Mouse (Mus musculus): ENCODE data around the gene Il13ra1. TPM values are rescaled to one million over a fixed set of nuclear protein-coding genes. Genes with fewer than 3 reads are reported as not detected.

Il13ra1 gene
- polyA plus RNA-seq (2015; fragmentation: Nextera tagmentation; extraction: Ambion mirVana): 22.0 and 24.9 TPM in 2 replicates

- peak; percentile 92 for ATAC-seq
- Histone ChIP-seq H3K9me3 (no peaks in the 10 kb centered on the region), H3K27me3 (replicated peaks) (no peaks in the 10 kb centered on the region), H3K4me1 (replicated peaks) (no peaks in the 10 kb centered on the region), H3K4me3 (replicated peaks) (peak within 1 kb of the TSS; percentile 51), H3K4me2 (replicated peaks) (peak within 1 kb of the TSS; percentile 72), H3K27ac (no peak within 1 kb of the TSS), H3K36me3 (no peaks in the 10 kb centered on the region), H3K9ac (peak within 1 kb of the TSS; percentile 60)
- 13% methylated on average over 51 of the region's 51 CpGs for WGBS
These were observed at the start of gene Il13ra1 for GRCm38 (mm10) chrX:36111622-36112421. Gene Il13ra1, plus strand, starts transcription at chrX:36112110.

DNA sequence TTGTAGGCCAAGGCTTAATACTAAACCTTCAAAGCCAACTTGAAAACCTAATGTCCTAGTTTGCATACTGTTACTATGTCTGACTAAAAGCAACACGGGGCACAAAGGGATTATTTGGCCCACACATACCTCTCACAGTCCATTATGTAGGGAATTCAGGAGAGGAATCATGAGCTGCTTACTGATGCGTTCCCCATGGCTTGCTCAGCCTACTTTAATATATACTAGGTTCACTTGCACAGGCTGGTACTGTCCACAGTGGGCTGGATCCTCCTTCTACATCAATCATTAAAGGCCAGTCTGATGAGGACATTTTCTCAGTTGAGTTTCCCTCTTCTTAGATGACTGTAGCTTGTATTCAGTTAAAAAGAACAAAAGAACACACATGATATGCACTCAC is 37.9 kb upstream of the Il13ra1 start:
- Histone ChIP-seq H3K4me1 (replicated peaks) (no peaks in the 10 kb centered on the region), H3K4me3 (replicated peaks) (no peak overlapping the region), H3K9me3 (no peaks in the 10 kb centered on the region), H3K27me3 (replicated peaks) (no peaks in the 10 kb centered on the region), H3K27ac (no peak overlapping the region), H3K4me2 (replicated peaks) (no peak overlapping the region), H3K36me3 (no peaks in the 10 kb centered on the region), H3K9ac (no peak overlapping the region)
- no peak for ATAC-seq
- 81% methylated on average over 2 of the region's 2 CpGs for whole genome bisulfite sequencing

DNA sequence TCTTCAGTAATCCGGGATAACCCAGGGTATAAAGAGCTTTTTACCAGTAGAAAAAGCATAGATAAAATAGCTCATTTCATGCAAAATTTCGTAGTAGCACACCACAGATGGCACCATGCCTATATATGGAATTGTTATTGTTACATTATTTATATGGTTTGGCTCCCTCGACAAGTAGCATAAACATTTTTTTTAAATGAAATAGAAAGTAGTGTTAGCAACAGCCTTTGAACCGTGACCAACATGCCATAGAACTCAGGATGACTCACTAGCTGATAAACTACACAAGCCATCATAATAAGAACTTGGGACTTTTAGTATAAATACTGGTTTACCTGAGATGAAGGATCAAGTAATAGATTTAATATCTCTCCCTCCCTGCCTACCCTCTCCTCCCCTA is 34.7 kb upstream of the Il13ra1 start:
- WGBS: 47% methylated on average over 4 of the region's 4 CpGs
- Histone ChIP-seq H3K4me2 (replicated peaks) (no peak overlapping the region), H3K4me3 (replicated peaks) (no peak overlapping the region), H3K9ac (no peak overlapping the region), H3K27me3 (replicated peaks) (no peaks in the 10 kb centered on the region), H3K4me1 (replicated peaks) (no peaks in the 10 kb centered on the region), H3K27ac (no peak overlapping the region), H3K9me3 (no peaks in the 10 kb centered on the region), H3K36me3 (no peaks in the 10 kb centered on the region)
- 0 out of 2 replicates have a peak, but pooled peaks have one; percentile 20 for ATAC-seq

GRCm38 (mm10) chrX:36082917-36083316 is 29.0 kb upstream of the Il13ra1 start:
- no peak overlapping the region for H3K4me2 ChIP-seq (replicated peaks)
- no peaks in the 10 kb centered on the region for H3K4me1 ChIP-seq (replicated peaks)
- no peaks in the 10 kb centered on the region for H3K27me3 ChIP-seq (replicated peaks)
- ATAC-seq: no peak
- H3K9ac ChIP-seq: no peak overlapping the region
- no peaks in the 10 kb centered on the region for H3K9me3 ChIP-seq
- H3K27ac ChIP-seq: no peak overlapping the region
- no peaks in the 10 kb centered on the region for H3K36me3 ChIP-seq
- WGBS: 77% methylated on average over 1 of the region's 1 CpGs
- H3K4me3 ChIP-seq (replicated peaks): no peak overlapping the region

DNA sequence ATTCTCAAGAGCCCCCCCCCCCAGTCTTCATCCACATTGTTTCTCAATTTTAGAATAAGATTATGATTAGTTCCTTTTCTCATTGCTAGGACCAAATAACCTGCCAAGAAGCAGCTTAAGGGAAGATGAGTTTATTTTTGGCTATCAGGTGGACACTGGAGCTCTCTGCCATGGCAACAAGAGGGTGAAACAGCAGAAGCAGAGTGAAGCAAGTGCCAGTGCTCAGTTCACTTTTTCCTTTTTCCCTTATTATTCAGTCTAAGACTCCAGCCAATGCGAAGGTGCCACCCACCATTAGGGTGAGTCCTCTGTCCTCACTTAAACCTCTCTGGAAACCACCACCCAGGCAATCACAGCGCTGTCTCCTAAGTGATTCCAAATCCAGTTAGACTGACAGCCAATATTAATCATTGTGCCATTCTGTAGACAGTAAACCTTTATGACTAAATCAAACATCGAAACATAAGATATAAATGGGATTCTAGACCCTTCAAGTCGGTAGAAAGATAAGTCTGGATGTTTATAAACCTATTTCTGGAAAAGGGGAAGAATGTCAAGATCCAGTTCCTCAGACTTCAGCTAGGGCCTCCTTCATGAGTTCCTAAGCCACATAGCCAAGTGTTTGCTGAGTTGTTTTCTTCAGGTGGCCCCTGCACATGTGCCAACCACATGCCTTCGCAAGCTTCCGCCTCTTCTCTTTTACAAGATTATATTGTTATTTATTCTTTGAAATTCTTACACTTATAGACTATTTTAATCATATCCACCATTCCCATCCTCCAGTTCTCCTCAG is 23.2 kb upstream of the Il13ra1 start:
- H3K4me2 ChIP-seq (replicated peaks): no peak overlapping the region
- no peak overlapping the region for H3K27ac ChIP-seq
- H3K27me3 ChIP-seq (replicated peaks): no peaks in the 10 kb centered on the region
- no peaks in the 10 kb centered on the region for H3K36me3 ChIP-seq
- H3K9ac ChIP-seq: no peak overlapping the region
- no peak for ATAC-seq
- 87% methylated on average over 6 of the region's 6 CpGs for WGBS
- H3K4me3 ChIP-seq (replicated peaks): no peak overlapping the region
- no peaks in the 10 kb centered on the region for H3K9me3 ChIP-seq
- no peaks in the 10 kb centered on the region for H3K4me1 ChIP-seq (replicated peaks)

- H3K4me2 ChIP-seq (replicated peaks): no peak overlapping the region
- H3K27ac ChIP-seq: no peak overlapping the region
- no peaks in the 10 kb centered on the region for H3K4me1 ChIP-seq (replicated peaks)
- no peak for ATAC-seq
- no peaks in the 10 kb centered on the region for H3K9me3 ChIP-seq
- H3K27me3 ChIP-seq (replicated peaks): no peaks in the 10 kb centered on the region
- H3K9ac ChIP-seq: no peak overlapping the region
- no peak overlapping the region for H3K4me3 ChIP-seq (replicated peaks)
- WGBS: 83% methylated on average over 1 of the region's 1 CpGs
- H3K36me3 ChIP-seq: no peaks in the 10 kb centered on the region
These were observed 11.0 kb upstream of the Il13ra1 start for GRCm38 (mm10) chrX:36100883-36101282.

DNA sequence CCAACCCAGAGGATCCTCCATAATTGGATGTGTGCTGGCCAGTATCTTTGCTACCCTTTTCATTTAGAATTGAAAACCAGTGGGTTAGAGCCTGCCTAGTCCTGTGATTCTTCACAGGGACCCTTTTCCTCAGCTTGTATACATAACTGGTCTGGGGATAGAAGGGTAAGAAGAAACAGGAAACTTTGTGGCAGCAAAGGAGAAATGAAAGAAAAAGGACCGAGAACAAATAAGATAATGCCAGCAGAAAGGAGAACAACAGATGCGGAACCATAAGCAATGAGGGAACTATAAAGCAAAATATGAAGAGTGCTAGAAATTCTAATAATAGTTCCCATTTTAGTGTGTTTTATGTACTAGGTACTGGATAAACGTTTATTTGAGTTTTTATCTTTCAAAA is 10.6 kb upstream of the Il13ra1 start:
- ATAC-seq: no peak
- Histone ChIP-seq H3K36me3 (no peaks in the 10 kb centered on the region), H3K9ac (no peak overlapping the region), H3K4me1 (replicated peaks) (no peaks in the 10 kb centered on the region), H3K4me2 (replicated peaks) (no peak overlapping the region), H3K4me3 (replicated peaks) (no peak overlapping the region), H3K27ac (no peak overlapping the region), H3K27me3 (replicated peaks) (no peaks in the 10 kb centered on the region), H3K9me3 (no peaks in the 10 kb centered on the region)
- WGBS: 73% methylated on average over 3 of the region's 3 CpGs

DNA sequence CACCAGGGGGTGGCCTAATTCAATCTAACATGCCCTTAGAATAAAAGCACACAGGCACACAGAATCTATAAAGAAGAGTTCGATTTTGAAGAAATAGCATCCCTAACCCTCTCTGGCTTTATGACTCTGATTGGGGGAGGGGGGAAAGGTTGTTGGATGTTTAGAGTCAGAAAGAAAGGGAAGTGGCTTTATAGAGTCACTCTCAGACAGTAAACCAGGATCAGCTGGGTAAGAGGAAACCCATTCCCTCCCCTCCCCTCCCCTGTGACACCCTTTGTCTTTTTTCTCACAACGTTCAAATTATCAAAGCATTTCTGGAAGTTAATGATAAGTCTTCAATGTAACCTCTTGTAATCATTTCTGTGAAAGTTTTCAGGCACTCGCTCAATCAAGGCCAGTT is 3.3 kb upstream of the Il13ra1 start:
- H3K9me3 ChIP-seq: no peaks in the 10 kb centered on the region
- ATAC-seq: no peak
- no peak overlapping the region for H3K4me3 ChIP-seq (replicated peaks)
- H3K4me1 ChIP-seq (replicated peaks): no peaks in the 10 kb centered on the region
- H3K27ac ChIP-seq: no peak overlapping the region
- H3K27me3 ChIP-seq (replicated peaks): no peaks in the 10 kb centered on the region
- 42% methylated on average over 3 of the region's 3 CpGs for WGBS
- no peaks in the 10 kb centered on the region for H3K36me3 ChIP-seq
- no peak overlapping the region for H3K9ac ChIP-seq
- H3K4me2 ChIP-seq (replicated peaks): no peak overlapping the region

- Histone ChIP-seq H3K36me3 (no peaks in the 10 kb centered on the region), H3K9me3 (no peaks in the 10 kb centered on the region), H3K27me3 (replicated peaks) (no peaks in the 10 kb centered on the region), H3K9ac (peak overlapping the region; percentile 60), H3K27ac (no peak overlapping the region), H3K4me3 (replicated peaks) (peak overlapping the region; percentile 51), H3K4me2 (replicated peaks) (peak overlapping the region; percentile 72), H3K4me1 (replicated peaks) (no peaks in the 10 kb centered on the region)
- WGBS: 19% methylated on average over 9 of the region's 9 CpGs
- peak; percentile 19; the same call in 1 of the 2 replicates for ATAC-seq
These were observed 476 bp downstream of the Il13ra1 start for GRCm38 (mm10) chrX:36112422-36112750.

DNA sequence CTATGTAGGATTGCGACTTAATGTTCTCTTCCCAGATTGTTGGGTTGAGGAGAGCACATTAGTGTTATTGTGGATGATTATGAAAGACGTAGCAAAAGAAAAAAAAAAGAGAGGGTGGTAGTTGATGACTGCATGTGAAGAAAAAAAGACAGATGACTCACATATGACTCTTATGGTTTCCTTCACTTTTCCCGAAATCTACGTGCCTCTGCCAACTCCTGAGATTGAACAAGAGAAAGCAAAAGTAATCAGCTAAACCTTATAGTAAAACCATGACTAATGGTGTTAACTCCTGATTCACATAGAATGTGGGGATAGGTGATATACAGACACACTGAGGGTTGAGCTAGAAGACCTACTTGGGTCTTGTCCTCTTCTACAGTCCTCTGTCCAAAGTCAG is 3.3 kb downstream of the Il13ra1 start:
- H3K36me3 ChIP-seq: no peaks in the 10 kb centered on the region
- H3K4me3 ChIP-seq (replicated peaks): no peak overlapping the region
- H3K9ac ChIP-seq: no peak overlapping the region
- 85% methylated on average over 4 of the region's 4 CpGs for WGBS
- H3K9me3 ChIP-seq: no peaks in the 10 kb centered on the region
- no peak overlapping the region for H3K27ac ChIP-seq
- no peaks in the 10 kb centered on the region for H3K4me1 ChIP-seq (replicated peaks)
- ATAC-seq: no peak
- H3K27me3 ChIP-seq (replicated peaks): no peaks in the 10 kb centered on the region
- no peak overlapping the region for H3K4me2 ChIP-seq (replicated peaks)

DNA sequence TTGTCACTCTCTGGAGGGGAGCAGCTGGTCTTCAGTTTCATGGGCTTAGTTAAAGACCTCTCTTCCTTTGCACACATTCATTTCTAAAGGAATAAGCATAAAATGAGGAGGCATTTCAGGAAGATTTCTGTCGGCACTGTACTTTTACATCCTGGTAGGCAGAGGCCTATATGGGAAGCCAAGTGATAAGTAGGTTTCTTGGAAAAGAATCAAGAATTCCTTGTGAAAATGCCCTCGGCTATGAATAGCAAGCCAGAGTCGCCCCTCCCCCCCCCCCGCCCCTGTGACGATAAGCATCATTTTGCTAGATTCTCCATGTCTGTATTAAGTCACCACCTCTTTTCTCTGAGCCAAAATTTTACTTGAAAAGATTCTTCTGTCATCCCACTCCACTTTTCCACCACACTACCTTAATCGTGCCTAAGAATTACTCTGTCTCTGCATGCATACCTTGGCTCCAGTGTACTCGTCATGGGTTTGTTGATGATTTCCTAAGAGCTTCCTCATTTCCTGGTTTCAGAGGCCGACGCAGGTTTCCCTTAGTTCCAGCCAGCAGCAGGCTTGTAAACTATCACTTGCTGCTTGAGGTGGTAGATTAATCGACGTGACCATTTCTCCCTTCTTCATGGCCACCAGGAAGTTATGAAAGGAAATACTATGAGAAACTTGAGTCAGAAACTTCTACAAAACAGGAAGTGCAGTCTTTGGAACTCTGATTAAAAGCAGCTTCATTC is 17.3 kb downstream of the Il13ra1 start:
- H3K9ac ChIP-seq: no peak overlapping the region
- H3K27ac ChIP-seq: no peak overlapping the region
- H3K36me3 ChIP-seq: no peaks in the 10 kb centered on the region
- H3K27me3 ChIP-seq (replicated peaks): no peaks in the 10 kb centered on the region
- 64% methylated on average over 11 of the region's 11 CpGs for WGBS
- H3K4me2 ChIP-seq (replicated peaks): no peak overlapping the region
- no peaks in the 10 kb centered on the region for H3K4me1 ChIP-seq (replicated peaks)
- no peaks in the 10 kb centered on the region for H3K9me3 ChIP-seq
- ATAC-seq: 0 out of 2 replicates have a peak, but pooled peaks have one; percentile 34
- no peak overlapping the region for H3K4me3 ChIP-seq (replicated peaks)

DNA sequence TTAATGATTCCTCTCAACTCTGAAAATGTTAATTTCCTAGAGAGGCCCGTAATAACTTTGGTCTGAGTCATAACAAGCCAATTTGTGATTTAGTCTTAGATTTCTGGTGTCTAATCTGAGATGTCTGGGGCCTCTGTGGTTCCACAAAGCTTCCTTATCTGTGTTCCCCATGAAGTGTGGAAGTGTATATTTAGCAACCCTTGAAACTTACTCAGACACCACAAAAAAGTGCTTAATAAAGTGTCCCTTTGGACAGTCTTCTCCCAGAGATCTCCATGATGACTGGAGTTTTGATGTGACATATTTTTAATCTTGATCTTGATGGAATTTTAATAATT is 17.8 kb downstream of the Il13ra1 start:
- no peaks in the 10 kb centered on the region for H3K36me3 ChIP-seq
- no peaks in the 10 kb centered on the region for H3K4me1 ChIP-seq (replicated peaks)
- no peak overlapping the region for H3K4me3 ChIP-seq (replicated peaks)
- ATAC-seq: no peak
- WGBS: 41% methylated on average over 1 of the region's 1 CpGs
- no peaks in the 10 kb centered on the region for H3K27me3 ChIP-seq (replicated peaks)
- no peak overlapping the region for H3K9ac ChIP-seq
- no peak overlapping the region for H3K27ac ChIP-seq
- no peaks in the 10 kb centered on the region for H3K9me3 ChIP-seq
- no peak overlapping the region for H3K4me2 ChIP-seq (replicated peaks)
